Mouse (Mus musculus) heart, postnatal 0 days (tissue): Measurements from ENCODE around the gene Cyb5r1.

Experiments
- CTCF ChIP-seq: IDR thresholded peaks from 2 replicates; pipeline ENCODE4 v1.5.1; 2016; ENCODE audit warnings: antibody characterized with exemption, control low read depth, low read depth
- EP300 ChIP-seq: IDR thresholded peaks from 2 replicates; pipeline ENCODE4 v1.6.1; 2016; ENCODE audit warnings: antibody characterized with exemption, low read depth

DNA sequence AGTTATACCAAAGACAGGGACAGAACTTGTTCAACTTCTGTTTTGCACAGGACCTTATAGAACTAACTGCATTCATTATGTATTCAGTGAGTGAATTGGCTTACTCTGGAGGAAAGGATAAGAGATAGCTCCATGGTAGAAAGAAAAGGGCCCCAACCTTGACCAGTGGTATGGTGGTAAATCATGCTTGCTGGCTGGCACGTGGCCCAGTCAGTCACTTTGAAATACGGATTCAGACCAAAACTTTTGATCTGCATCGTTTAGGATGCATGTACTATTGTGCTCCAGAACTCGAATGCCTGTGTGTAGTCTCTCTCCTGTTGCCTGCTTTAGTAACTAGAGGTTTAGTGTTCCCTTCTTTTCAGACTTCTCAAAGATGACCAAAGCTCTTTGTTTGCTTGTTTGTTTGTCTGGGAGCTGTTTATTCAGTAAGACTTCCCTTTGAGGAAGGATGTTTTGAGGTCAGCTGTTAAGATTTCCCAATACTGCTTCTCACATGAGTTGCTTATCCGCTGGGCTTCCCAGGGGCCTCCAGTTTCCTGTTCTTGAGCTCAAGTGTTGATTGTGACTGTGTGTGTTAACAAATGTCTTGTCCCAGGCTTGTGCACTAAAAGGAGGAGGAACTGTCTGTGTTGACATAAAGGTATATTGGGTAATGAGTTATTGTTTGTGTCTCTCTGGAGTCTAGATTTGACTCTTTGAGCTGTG, 14.5 kb downstream of the Cyb5r1 start:
- TF ChIP-seq CTCF (no peak), EP300 (no peak)
